Mouse (Mus musculus) hindbrain, embryonic 15.5 days (tissue): ENCODE measurements at regions not wholly inside any gene's neighbourhood (a gene's known extent, or its start where the extent isn't known, plus 50 kb on each side); places are given as distances from the start of the nearest gene placed in this dataset.

ENCODE experiments used
- ATAC-seq: fragments of 200-750 bp; cut with Nextera tagmentation; 2 replicates; pipeline ENCODE4 v1.8.0; 2017; ENCODE audit warnings: low read depth, moderate number of reproducible peaks, moderate TSS enrichment; ENCODE audit not compliant: low FRiP score
- H3K27ac ChIP-seq: fragments of 300-500 bp; sonication (generic); replicated peaks from 2 replicates; pipeline ENCODE4 v1.5.1; 2015; ENCODE audit warnings: mild to moderate bottlenecking, inconsistent platforms
- H3K27me3 ChIP-seq: fragments of 300-500 bp; sonication (generic); 2 replicates; pipeline ENCODE4 v1.6.1; 2015; ENCODE audit warnings: control low read depth, inconsistent platforms
- H3K36me3 ChIP-seq: fragments of 300-500 bp; sonication (generic); 2 replicates; pipeline ENCODE4 v1.6.1; 2015; ENCODE audit warnings: control low read depth, inconsistent platforms
- H3K4me1 ChIP-seq: fragments of 300-500 bp; sonication (generic); replicated peaks from 2 replicates; pipeline ENCODE4 v1.6.1; 2015; ENCODE audit warnings: control low read depth, inconsistent platforms
- H3K4me2 ChIP-seq: fragments of 300-500 bp; sonication (generic); 2 replicates; pipeline ENCODE4 v1.6.1; 2015; ENCODE audit warnings: moderate library complexity, mild to moderate bottlenecking, inconsistent platforms
- H3K4me3 ChIP-seq: fragments of 300-500 bp; sonication (generic); 2 replicates; pipeline ENCODE4 v1.5.1; 2015; ENCODE audit warnings: mild to moderate bottlenecking, inconsistent platforms
- H3K9ac ChIP-seq: fragments of 300-500 bp; sonication (generic); 2 replicates; pipeline ENCODE4 v1.6.1; 2015; ENCODE audit warnings: inconsistent platforms
- H3K9me3 ChIP-seq: fragments of 300-500 bp; sonication (generic); 2 replicates; pipeline ENCODE4 v1.6.1; 2016; ENCODE audit warnings: control low read depth, inconsistent platforms
- WGBS: fragments of 180-500 bp; shearing (Covaris S2); methylation state at CpG from one replicate; pipeline ENCODE4 v1.1.7; 2015; 5-methylcytosine and 5-hydroxymethylcytosine counted together

GRCm38 (mm10) chr17:64941555-64941954 is 105.7 kb upstream of the 4930583I09Rik start:
- no peak for ATAC-seq
- 94% methylated on average over 6 of the region's 6 CpGs for WGBS

GRCm38 (mm10) chr17:64935683-64936082 is 99.8 kb upstream of the 4930583I09Rik start:
- H3K27me3 ChIP-seq = no peaks in the 10 kb centered on the region
- H3K9me3 ChIP-seq = no peaks in the 10 kb centered on the region
- 93% methylated on average over 4 of the region's 4 CpGs for WGBS
- no peak overlapping the region for H3K27ac ChIP-seq
- no peaks in the 10 kb centered on the region for H3K4me1 ChIP-seq
- H3K4me3 ChIP-seq = no peak overlapping the region
- H3K36me3 ChIP-seq = no peaks in the 10 kb centered on the region
- no peak overlapping the region for H3K9ac ChIP-seq
- no peak overlapping the region for H3K4me2 ChIP-seq
- ATAC-seq = no peak

More at GRCm38 (mm10) chr17:64941555-64941954, 105.7 kb upstream of the 4930583I09Rik start:
- no peak overlapping the region for H3K27ac ChIP-seq
- no peak overlapping the region for H3K4me2 ChIP-seq
- no peak overlapping the region for H3K4me3 ChIP-seq
- no peaks in the 10 kb centered on the region for H3K4me1 ChIP-seq
- no peaks in the 10 kb centered on the region for H3K36me3 ChIP-seq
- no peaks in the 10 kb centered on the region for H3K9me3 ChIP-seq
- no peaks in the 10 kb centered on the region for H3K27me3 ChIP-seq
- H3K9ac ChIP-seq = no peak overlapping the region

- H3K27ac ChIP-seq = no peak overlapping the region
- no peaks in the 10 kb centered on the region for H3K4me1 ChIP-seq
- no peaks in the 10 kb centered on the region for H3K27me3 ChIP-seq
- no peak overlapping the region for H3K4me3 ChIP-seq
- no peak overlapping the region for H3K9ac ChIP-seq
- H3K9me3 ChIP-seq = no peaks in the 10 kb centered on the region
- WGBS = 85% methylated on average over 1 of the region's 1 CpGs
- no peaks in the 10 kb centered on the region for H3K36me3 ChIP-seq
- no peak for ATAC-seq
- no peak overlapping the region for H3K4me2 ChIP-seq
Observed at GRCm38 (mm10) chr17:64934411-64934810, 98.5 kb upstream of the 4930583I09Rik start.

- Histone ChIP-seq H3K36me3 (no peaks in the 10 kb centered on the region), H3K4me2 (no peak overlapping the region), H3K9me3 (no peaks in the 10 kb centered on the region), H3K27me3 (no peaks in the 10 kb centered on the region), H3K27ac (no peak overlapping the region), H3K9ac (no peak overlapping the region), H3K4me1 (no peaks in the 10 kb centered on the region), H3K4me3 (no peak overlapping the region)
- no peak for ATAC-seq
- 48% methylated on average over 7 of the region's 7 CpGs for whole genome bisulfite sequencing
Observed at GRCm38 (mm10) chr17:64930816-64931428, 95.1 kb upstream of the 4930583I09Rik start.

- Histone ChIP-seq H3K9me3 (no peaks in the 10 kb centered on the region), H3K4me1 (peaks cover 7% of the 10 kb centered on the region; the same call in 1 of the 2 replicates), H3K27ac (no peak overlapping the region), H3K36me3 (no peaks in the 10 kb centered on the region), H3K4me2 (no peak overlapping the region), H3K27me3 (no peaks in the 10 kb centered on the region), H3K4me3 (no peak overlapping the region), H3K9ac (no peak overlapping the region)
- 82% methylated on average over 5 of the region's 5 CpGs for WGBS
- ATAC-seq = no peak
Observed at GRCm38 (mm10) chr17:64923762-64924161, 87.9 kb upstream of the 4930583I09Rik start.

- ATAC-seq = no peak
- WGBS = 76% methylated on average over 4 of the region's 4 CpGs
Observed at GRCm38 (mm10) chr17:64922235-64922634, 86.4 kb upstream of the 4930583I09Rik start.

GRCm38 (mm10) chr17:64920236-64920635 is 84.4 kb upstream of the 4930583I09Rik start:
- no peaks in the 10 kb centered on the region for H3K27me3 ChIP-seq
- H3K9ac ChIP-seq = no peak overlapping the region
- ATAC-seq = no peak
- H3K4me2 ChIP-seq = no peak overlapping the region
- no peaks in the 10 kb centered on the region for H3K9me3 ChIP-seq
- H3K4me1 ChIP-seq = peaks cover 17% of the 10 kb centered on the region
- H3K36me3 ChIP-seq = no peaks in the 10 kb centered on the region
- H3K4me3 ChIP-seq = no peak overlapping the region
- H3K27ac ChIP-seq = no peak overlapping the region
- WGBS = 82% methylated on average over 2 of the region's 2 CpGs

More at GRCm38 (mm10) chr17:64922235-64922634, 86.4 kb upstream of the 4930583I09Rik start:
- H3K4me1 ChIP-seq = peaks cover 7% of the 10 kb centered on the region; the same call in 1 of the 2 replicates
- H3K27me3 ChIP-seq = no peaks in the 10 kb centered on the region
- H3K27ac ChIP-seq = no peak overlapping the region
- H3K4me3 ChIP-seq = no peak overlapping the region
- no peak overlapping the region for H3K9ac ChIP-seq
- H3K9me3 ChIP-seq = no peaks in the 10 kb centered on the region
- H3K4me2 ChIP-seq = no peak overlapping the region
- no peaks in the 10 kb centered on the region for H3K36me3 ChIP-seq

GRCm38 (mm10) chr17:64917830-64918229 is 82.0 kb upstream of the 4930583I09Rik start:
- WGBS = 77% methylated on average over 4 of the region's 4 CpGs
- Histone ChIP-seq H3K36me3 (no peaks in the 10 kb centered on the region), H3K4me1 (peaks cover 31% of the 10 kb centered on the region), H3K4me2 (no peak overlapping the region), H3K27me3 (no peaks in the 10 kb centered on the region), H3K9me3 (no peaks in the 10 kb centered on the region), H3K27ac (no peak overlapping the region), H3K4me3 (no peak overlapping the region), H3K9ac (no peak overlapping the region)
- no peak for ATAC-seq

GRCm38 (mm10) chr17:64916657-64917056 is 80.8 kb upstream of the 4930583I09Rik start:
- WGBS = 73% methylated on average over 6 of the region's 6 CpGs
- no peak overlapping the region for H3K4me2 ChIP-seq
- H3K36me3 ChIP-seq = no peaks in the 10 kb centered on the region
- peaks cover 24% of the 10 kb centered on the region for H3K4me1 ChIP-seq
- ATAC-seq = no peak
- no peaks in the 10 kb centered on the region for H3K27me3 ChIP-seq
- no peaks in the 10 kb centered on the region for H3K9me3 ChIP-seq
- H3K4me3 ChIP-seq = no peak overlapping the region
- H3K27ac ChIP-seq = no peak overlapping the region
- no peak overlapping the region for H3K9ac ChIP-seq

GRCm38 (mm10) chr17:64915708-64916107 is 79.8 kb upstream of the 4930583I09Rik start:
- Histone ChIP-seq H3K27me3 (no peaks in the 10 kb centered on the region), H3K9ac (no peak overlapping the region), H3K27ac (no peak overlapping the region), H3K4me2 (no peak overlapping the region), H3K4me1 (peaks cover 24% of the 10 kb centered on the region), H3K36me3 (no peaks in the 10 kb centered on the region), H3K4me3 (no peak overlapping the region), H3K9me3 (no peaks in the 10 kb centered on the region)
- 24% methylated on average over 3 of the region's 3 CpGs for WGBS
- no peak for ATAC-seq

- Histone ChIP-seq H3K36me3 (no peaks in the 10 kb centered on the region), H3K4me3 (no peak overlapping the region), H3K9me3 (no peaks in the 10 kb centered on the region), H3K27ac (no peak overlapping the region), H3K27me3 (no peaks in the 10 kb centered on the region), H3K4me2 (no peak overlapping the region), H3K4me1 (peaks cover 24% of the 10 kb centered on the region), H3K9ac (no peak overlapping the region)
- WGBS = 12% methylated on average over 4 of the region's 4 CpGs
- peak; percentile 48; the same call in 1 of the 2 replicates for ATAC-seq
Observed at GRCm38 (mm10) chr17:64915025-64915424, 79.2 kb upstream of the 4930583I09Rik start.

GRCm38 (mm10) chr17:64914302-64914701 is 78.4 kb upstream of the 4930583I09Rik start:
- 38% methylated on average over 8 of the region's 8 CpGs for WGBS
- Histone ChIP-seq H3K27me3 (no peaks in the 10 kb centered on the region), H3K9me3 (no peaks in the 10 kb centered on the region), H3K4me3 (no peak overlapping the region), H3K36me3 (no peaks in the 10 kb centered on the region), H3K27ac (no peak overlapping the region), H3K4me2 (no peak overlapping the region), H3K9ac (no peak overlapping the region), H3K4me1 (peaks cover 24% of the 10 kb centered on the region)
- ATAC-seq = no peak

GRCm38 (mm10) chr17:64908671-64909070 is 72.8 kb upstream of the 4930583I09Rik start:
- 79% methylated on average over 1 of the region's 1 CpGs for WGBS
- no peak overlapping the region for H3K27ac ChIP-seq

More at GRCm38 (mm10) chr17:64908671-64909070, 72.8 kb upstream of the 4930583I09Rik start:
- no peak for ATAC-seq
- Histone ChIP-seq H3K36me3 (no peaks in the 10 kb centered on the region), H3K4me2 (no peak overlapping the region), H3K9ac (no peak overlapping the region), H3K27me3 (no peaks in the 10 kb centered on the region), H3K4me1 (0 out of 2 replicates have a peak, but pooled peaks cover under 1% of the 10 kb centered on the region), H3K9me3 (no peaks in the 10 kb centered on the region), H3K4me3 (no peak overlapping the region)
